Mouse (Mus musculus) intestine, postnatal 0 days (tissue): ENCODE results near the gene Cyba. TPM values are rescaled to one million over a fixed set of nuclear protein-coding genes. Genes with fewer than 3 reads are reported as not detected.

Experiments used
- ATAC-seq: fragments of 200-750 bp; cut with Nextera tagmentation; 2 replicates; pipeline ENCODE4 v1.8.0; 2017; ENCODE audit warnings: mild to moderate bottlenecking, moderate TSS enrichment, moderate library complexity
- H3K27ac ChIP-seq: fragments of 300-500 bp; sonication (generic); 2 replicates; pipeline ENCODE4 v1.5.1; 2014; ENCODE audit warnings: mild to moderate bottlenecking, low read depth, low read length, moderate library complexity
- H3K27me3 ChIP-seq: fragments of 300-500 bp; sonication (generic); replicated peaks from 2 replicates; pipeline ENCODE4 v1.6.1; 2014; ENCODE audit warnings: low read length, mixed read lengths; ENCODE audit not compliant: control insufficient read depth, insufficient read depth
- H3K36me3 ChIP-seq: fragments of 300-500 bp; sonication (generic); 2 replicates; pipeline ENCODE4 v1.6.1; 2014; ENCODE audit warnings: mild to moderate bottlenecking, moderate library complexity; ENCODE audit not compliant: control insufficient read depth, insufficient read depth
- H3K4me1 ChIP-seq: fragments of 300-500 bp; sonication (generic); replicated peaks from 2 replicates; pipeline ENCODE4 v1.6.1; 2014; ENCODE audit warnings: antibody characterized with exemption, low read length, mixed read lengths; ENCODE audit not compliant: control insufficient read depth, insufficient read depth
- H3K4me2 ChIP-seq: fragments of 300-500 bp; sonication (generic); replicated peaks from 2 replicates; pipeline ENCODE4 v1.6.1; 2014; ENCODE audit warnings: low read depth, mild to moderate bottlenecking, moderate library complexity
- H3K4me3 ChIP-seq: fragments of 300-500 bp; sonication (generic); 2 replicates; pipeline ENCODE4 v1.5.1; 2014; ENCODE audit warnings: low read depth, low read length
- H3K9ac ChIP-seq: fragments of 300-500 bp; sonication (generic); 2 replicates; pipeline ENCODE4 v1.6.1; 2014; ENCODE audit warnings: mild to moderate bottlenecking, low read depth, low read length
- H3K9me3 ChIP-seq: fragments of 300-500 bp; sonication (generic); 2 replicates; pipeline ENCODE4 v1.6.1; 2016; ENCODE audit warnings: mixed run types; ENCODE audit not compliant: control insufficient read depth
- CTCF ChIP-seq: sonication (generic); IDR thresholded peaks from 2 replicates; pipeline ENCODE4 v1.5.1; 2016; ENCODE audit warnings: low read depth, mild to moderate bottlenecking, control low read depth, antibody characterized with exemption, moderate library complexity
- WGBS: fragments of 180-500 bp; shearing (Covaris S2); extraction: QIAGEN DNeasy Blood & Tissue Kit; methylation state at CpG from one replicate; pipeline ENCODE4 v1.1.7; 2014; 5-methylcytosine and 5-hydroxymethylcytosine counted together
- polyA plus RNA-seq: library from polyadenylated mRNA; unstranded; fragments of >200 nt; fragmentation: Nextera tagmentation; extraction: Ambion mirVana; gene quantifications from 2 replicates; pipeline ENCODE4 v1.2.1, GENCODE M21; 2015

Cyba gene
- polyA plus RNA-seq, 1 experiment from 2014 or later, result 312 TPM

DNA sequence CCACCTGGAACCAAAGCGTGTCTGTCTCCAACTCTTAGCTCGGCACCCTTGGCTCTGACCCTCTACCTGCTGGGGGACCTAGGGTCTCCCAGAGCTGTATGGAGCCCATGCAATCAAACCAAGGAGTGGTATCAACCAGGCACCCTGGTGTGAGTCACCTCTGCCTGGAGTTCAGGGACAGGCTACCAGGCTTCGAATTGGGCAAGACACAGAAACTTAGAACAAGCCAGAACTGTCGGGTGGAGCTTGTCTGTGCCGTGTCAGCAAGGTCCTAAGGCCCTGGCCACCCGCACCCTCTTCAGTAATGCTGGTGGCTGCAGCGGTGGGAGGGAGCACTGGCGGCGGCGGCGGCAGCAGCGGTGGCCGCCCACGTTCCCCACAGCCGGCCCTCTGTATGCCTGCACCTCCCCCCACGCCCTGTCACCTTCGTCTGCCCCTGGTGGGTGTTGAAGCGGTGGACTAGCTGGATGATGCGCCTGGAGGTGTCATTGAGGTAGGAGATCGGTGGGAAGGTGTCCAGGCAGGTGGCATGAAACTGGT is 3.9 kb upstream of the Cyba start:
- Histone ChIP-seq H3K9ac (no peak overlapping the region), H3K4me2 (no peak overlapping the region), H3K4me1 (peaks cover 3% of the 10 kb centered on the region; the same call in 1 of the 2 replicates), H3K27ac (no peak overlapping the region), H3K36me3 (peaks cover 34% of the 10 kb centered on the region), H3K4me3 (no peak overlapping the region), H3K9me3 (no peaks in the 10 kb centered on the region), H3K27me3 (no peaks in the 10 kb centered on the region)
- 83% methylated on average over 20 of the region's 20 CpGs for WGBS
- no peak for ATAC-seq
- no peak for TF ChIP-seq CTCF

DNA sequence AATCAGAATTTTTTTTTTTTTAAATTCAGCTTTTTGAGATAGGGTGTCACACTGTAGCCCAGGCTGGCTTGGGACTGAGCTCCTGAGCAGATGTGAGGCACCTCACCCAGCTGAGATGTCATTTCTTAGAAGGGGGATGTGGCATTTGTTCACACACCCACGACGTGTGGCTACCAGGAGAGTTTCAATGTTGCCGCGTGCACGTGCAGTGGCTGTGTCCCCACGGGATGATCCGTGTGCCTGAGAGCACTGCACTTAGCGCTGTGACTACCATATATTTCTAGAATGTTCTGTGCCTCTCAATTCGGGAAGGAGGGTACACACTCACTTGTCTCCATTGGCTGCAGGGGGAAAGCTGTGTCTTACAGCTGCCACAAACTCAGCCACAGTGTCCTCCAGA is 3.4 kb upstream of the Cyba start:
- Histone ChIP-seq H3K27ac (no peak overlapping the region), H3K4me1 (peaks cover 5% of the 10 kb centered on the region; the same call in 1 of the 2 replicates), H3K27me3 (no peaks in the 10 kb centered on the region), H3K9ac (no peak overlapping the region), H3K4me2 (no peak overlapping the region), H3K36me3 (peaks cover 34% of the 10 kb centered on the region), H3K9me3 (no peaks in the 10 kb centered on the region), H3K4me3 (no peak overlapping the region)
- TF ChIP-seq CTCF, result no peak
- no peak for ATAC-seq
- WGBS, result 92% methylated on average over 9 of the region's 9 CpGs

- 89% methylated on average over 6 of the region's 6 CpGs for WGBS
- no peak for ATAC-seq
- Histone ChIP-seq H3K4me2 (no peak overlapping the region), H3K9ac (no peak overlapping the region), H3K27me3 (no peaks in the 10 kb centered on the region), H3K4me1 (peaks cover 5% of the 10 kb centered on the region; the same call in 1 of the 2 replicates), H3K36me3 (peaks cover 34% of the 10 kb centered on the region), H3K9me3 (no peaks in the 10 kb centered on the region), H3K4me3 (no peak overlapping the region), H3K27ac (no peak overlapping the region)
- peak; percentile 59 for TF ChIP-seq CTCF
These were observed 2.6 kb upstream of the Cyba start for GRCm38 (mm10) chr8:122435375-122435774.

DNA sequence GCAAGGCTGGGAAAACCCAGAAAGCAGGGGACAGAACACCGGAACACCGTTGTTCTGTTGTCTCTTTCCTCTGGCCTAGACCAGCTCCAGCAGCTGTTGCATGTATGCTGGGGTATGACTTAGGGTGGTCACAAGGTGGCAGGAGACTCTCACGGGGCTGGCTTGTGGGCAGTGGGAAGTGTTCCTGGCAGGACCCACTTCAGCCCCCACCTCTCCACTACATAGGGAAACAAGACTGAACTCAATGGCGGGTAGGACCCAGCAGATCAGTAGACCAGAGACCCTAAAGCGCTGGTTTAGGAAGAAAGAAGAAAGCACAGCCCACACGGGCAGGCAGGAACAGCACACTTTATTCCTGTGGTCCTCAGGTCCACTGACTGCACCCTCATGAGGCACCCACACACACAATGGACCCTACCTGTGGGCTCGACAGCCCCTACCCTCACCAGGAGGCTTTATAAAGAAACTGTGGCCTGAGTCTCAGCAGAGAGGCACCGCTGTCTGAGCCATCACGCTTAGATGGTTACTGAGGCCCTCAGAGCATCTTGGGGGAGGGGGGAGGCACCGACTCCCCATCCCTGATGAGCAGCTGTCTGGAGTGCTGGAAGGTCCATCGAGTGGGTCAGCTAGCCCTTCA is 657 bp upstream of the Cyba start:
- 62% methylated on average over 11 of the region's 11 CpGs for WGBS
- peak; percentile 3; the same call in 1 of the 2 replicates for ATAC-seq

GRCm38 (mm10) chr8:122431694-122432442 is 862 bp downstream of the Cyba start:
- H3K4me3 ChIP-seq, result peak overlapping the region; percentile 67
- H3K4me2 ChIP-seq, result peak overlapping the region; percentile 97
- H3K36me3 ChIP-seq, result peaks cover 11% of the 10 kb centered on the region; the same call in 1 of the 2 replicates
- WGBS, result 17% methylated on average over 18 of the region's 18 CpGs
- no peak for TF ChIP-seq CTCF
- H3K27ac ChIP-seq, result peak overlapping the region; percentile 75
- H3K27me3 ChIP-seq, result no peaks in the 10 kb centered on the region
- no peaks in the 10 kb centered on the region for H3K9me3 ChIP-seq
- ATAC-seq, result peak; percentile 25; the same call in 1 of the 2 replicates
- H3K4me1 ChIP-seq, result peaks cover 5% of the 10 kb centered on the region; the same call in 1 of the 2 replicates
- H3K9ac ChIP-seq, result peak overlapping the region; percentile 69

More for the DNA sequence above, 657 bp upstream of the Cyba start:
- TF ChIP-seq CTCF, result peak; percentile 59
- Histone ChIP-seq H3K4me1 (peaks cover 5% of the 10 kb centered on the region; the same call in 1 of the 2 replicates), H3K9me3 (no peaks in the 10 kb centered on the region), H3K36me3 (peaks cover 19% of the 10 kb centered on the region), H3K4me2 (peak overlapping the region; percentile 97), H3K4me3 (peak overlapping the region; percentile 67; the same call in 1 of the 2 replicates), H3K9ac (no peak overlapping the region), H3K27me3 (no peaks in the 10 kb centered on the region), H3K27ac (peak overlapping the region; percentile 75; the same call in 1 of the 2 replicates)

DNA sequence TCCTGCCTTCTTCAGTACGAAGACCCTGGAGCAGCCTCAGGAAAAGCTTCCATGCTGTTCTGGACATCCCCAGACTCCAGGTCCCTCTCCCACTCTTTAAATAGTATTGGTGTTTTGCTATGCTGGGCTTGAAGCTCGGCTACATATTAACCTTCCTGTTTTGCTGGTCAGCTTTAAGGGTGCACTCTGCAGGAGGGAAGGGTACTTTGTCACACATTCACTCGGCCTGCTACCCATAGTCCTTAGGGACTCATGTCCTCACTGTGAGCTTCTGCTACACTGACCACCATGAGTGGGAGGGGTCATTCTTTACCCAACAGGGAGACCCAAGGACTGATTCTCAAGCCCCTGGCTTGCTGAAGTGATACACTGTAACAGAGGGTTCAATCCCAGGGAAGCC is 2.1 kb downstream of the Cyba start:
- no peak for ATAC-seq
- H3K4me1 ChIP-seq, result peaks cover 5% of the 10 kb centered on the region; the same call in 1 of the 2 replicates
- H3K4me3 ChIP-seq, result no peak overlapping the region
- TF ChIP-seq CTCF, result no peak
- H3K27me3 ChIP-seq, result no peaks in the 10 kb centered on the region
- no peak overlapping the region for H3K9ac ChIP-seq
- no peak overlapping the region for H3K4me2 ChIP-seq
- no peaks in the 10 kb centered on the region for H3K9me3 ChIP-seq
- H3K27ac ChIP-seq, result no peak overlapping the region
- peaks cover 8% of the 10 kb centered on the region; the same call in 1 of the 2 replicates for H3K36me3 ChIP-seq
- whole genome bisulfite sequencing, result 74% methylated on average over 3 of the region's 3 CpGs
